Mouse (Mus musculus) embryonic fibroblast, embryonic 13.5 days (primary cell): ENCODE measurements around the gene Sh3pxd2b. TPM values are rescaled to one million over a fixed set of nuclear protein-coding genes. Genes with fewer than 3 reads are reported as not detected.

Experiments used
- H3K27ac ChIP-seq: 2 replicates; pipeline ENCODE4 v1.5.1; 2012; ENCODE audit warnings: low read length, control low read depth, inconsistent platforms; ENCODE audit not compliant: insufficient read depth
- H3K4me1 ChIP-seq: 2 replicates; pipeline ENCODE4 v1.6.1; 2011; ENCODE audit warnings: low read length; ENCODE audit not compliant: control insufficient read depth, insufficient read depth
- H3K4me3 ChIP-seq: 2 replicates; pipeline ENCODE4 v1.5.1; 2011; ENCODE audit warnings: mild to moderate bottlenecking, control low read depth, low read length; ENCODE audit not compliant: insufficient read depth
- CTCF ChIP-seq: IDR thresholded peaks from 2 replicates; pipeline ENCODE4 v1.5.1; 2011; ENCODE audit warnings: mild to moderate bottlenecking, control low read depth, low read length, moderate library complexity, borderline replicate concordance; ENCODE audit not compliant: insufficient read depth
- POLR2A ChIP-seq: IDR thresholded peaks from 2 replicates; pipeline ENCODE4 v1.6.1; 2011; ENCODE audit warnings: low read depth, mild to moderate bottlenecking, control low read depth, low read length, moderate library complexity
- polyA plus RNA-seq: library from polyadenylated mRNA; stranded (reverse); fragments of >200 nt; gene quantifications from 2 replicates; pipeline ENCODE4 v1.2.4, GENCODE M21; 2011; ENCODE audit warnings: low read depth; ENCODE audit not compliant: missing spikeins, insufficient read length

Sh3pxd2b gene
- polyA plus RNA-seq, 1 experiment, result 58.8 TPM

DNA sequence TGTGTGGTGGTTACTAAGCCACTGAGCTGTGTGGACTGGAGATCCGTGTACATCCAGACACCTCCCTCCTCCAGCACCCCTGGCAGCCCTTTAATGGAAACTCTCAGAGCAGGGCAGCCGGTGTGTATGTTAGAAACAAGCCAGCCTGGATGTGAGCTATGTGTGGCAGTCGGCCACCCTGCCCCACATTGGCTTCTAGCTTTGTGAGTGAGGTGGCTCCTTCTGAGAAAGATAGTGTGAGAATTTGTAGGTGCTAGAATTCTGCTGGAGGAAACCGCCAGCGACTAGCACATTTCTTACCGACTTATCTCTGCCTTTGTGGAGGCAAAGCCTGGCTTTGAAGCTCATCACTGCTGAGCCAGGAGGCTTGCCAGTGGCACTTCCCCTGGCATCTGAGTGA, 5.3 kb downstream of the Sh3pxd2b start:
- H3K4me1 ChIP-seq, result peaks cover 35% of the 10 kb centered on the region
- H3K27ac ChIP-seq, result no peak overlapping the region
- TF ChIP-seq POLR2A (no peak), CTCF (no peak)
- H3K4me3 ChIP-seq, result no peak overlapping the region

GRCm38 (mm10) chr11:32355377-32355776, 7.8 kb downstream of the Sh3pxd2b start:
- peaks cover 40% of the 10 kb centered on the region for H3K4me1 ChIP-seq
- no peak overlapping the region for H3K4me3 ChIP-seq
- peak overlapping the region; percentile 80 for H3K27ac ChIP-seq
- TF ChIP-seq CTCF (no peak), POLR2A (no peak)

GRCm38 (mm10) chr11:32357686-32358085, 10.1 kb downstream of the Sh3pxd2b start:
- peaks cover 40% of the 10 kb centered on the region for H3K4me1 ChIP-seq
- H3K4me3 ChIP-seq, result no peak overlapping the region
- TF ChIP-seq POLR2A, result no peak
- peak overlapping the region; percentile 80 for H3K27ac ChIP-seq

DNA sequence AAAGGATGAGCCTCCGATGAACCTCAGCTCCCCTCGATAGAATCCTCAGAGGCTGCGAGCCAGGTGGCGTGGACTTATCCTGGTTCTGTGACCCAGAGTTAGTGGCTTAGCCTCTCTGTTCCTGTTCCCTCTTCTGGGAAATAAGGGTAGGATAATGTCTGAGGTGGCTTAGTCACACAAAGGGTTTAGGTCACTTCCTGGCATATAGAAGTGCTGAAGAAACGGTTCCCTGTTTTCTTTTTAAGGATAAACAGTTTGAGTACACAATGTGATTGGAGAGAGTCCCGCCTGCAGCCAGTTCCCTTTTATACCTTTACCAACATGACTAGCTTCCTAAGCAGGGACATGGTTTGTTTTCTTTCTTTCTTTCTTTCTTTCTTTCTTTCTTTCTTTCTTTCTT, 10.8 kb downstream of the Sh3pxd2b start:
- TF ChIP-seq CTCF (no peak), POLR2A (no peak)
- Histone ChIP-seq H3K4me3 (no peak overlapping the region), H3K4me1 (peaks cover 47% of the 10 kb centered on the region), H3K27ac (peak overlapping the region; percentile 4; the same call in 1 of the 2 replicates)

GRCm38 (mm10) chr11:32359566-32359965, 11.9 kb downstream of the Sh3pxd2b start:
- Histone ChIP-seq H3K4me1 (peaks cover 48% of the 10 kb centered on the region), H3K4me3 (no peak overlapping the region), H3K27ac (peak overlapping the region; percentile 41)
- no peak for TF ChIP-seq CTCF

- Histone ChIP-seq H3K4me1 (peaks cover 35% of the 10 kb centered on the region), H3K4me3 (no peak overlapping the region), H3K27ac (no peak overlapping the region)
- TF ChIP-seq CTCF (no peak), POLR2A (no peak)
These were observed 14.2 kb downstream of the Sh3pxd2b start for GRCm38 (mm10) chr11:32361774-32362173.

- TF ChIP-seq POLR2A (no peak), CTCF (no peak)
- peak overlapping the region; percentile 1 for H3K27ac ChIP-seq
- H3K4me1 ChIP-seq, result peaks cover 25% of the 10 kb centered on the region
- H3K4me3 ChIP-seq, result no peak overlapping the region
These were observed 15.6 kb downstream of the Sh3pxd2b start for GRCm38 (mm10) chr11:32363188-32363587.

DNA sequence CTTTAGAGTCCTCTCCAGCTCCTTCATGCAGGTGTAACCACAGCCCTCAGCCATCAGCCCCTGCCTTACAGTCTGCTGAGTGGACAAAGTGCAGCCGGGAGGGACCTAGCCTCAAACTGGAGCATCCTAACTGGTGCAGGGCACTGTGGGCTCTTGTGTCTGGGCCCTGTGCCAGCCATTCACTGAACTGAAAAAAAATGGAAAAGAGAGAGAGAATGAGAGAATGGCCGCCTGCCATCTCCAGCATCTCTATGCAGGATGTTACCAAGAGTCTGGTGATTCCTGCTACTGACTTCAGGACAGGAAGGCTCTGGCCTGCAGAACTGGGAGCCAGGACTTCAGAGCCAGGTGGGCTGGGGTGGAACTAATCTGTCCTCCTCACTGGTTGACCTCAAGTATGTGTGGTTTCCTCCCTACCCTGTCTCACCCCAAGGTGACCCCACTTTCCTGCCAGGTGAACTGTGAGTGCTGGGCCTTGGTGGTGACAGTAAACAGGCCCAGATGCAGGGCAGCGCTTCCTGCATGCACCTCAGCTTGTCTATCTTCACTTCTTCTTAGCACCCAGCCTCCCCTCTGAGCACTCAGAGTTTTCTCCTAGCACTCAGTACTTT, 16.1 kb downstream of the Sh3pxd2b start:
- Histone ChIP-seq H3K4me1 (peaks cover 22% of the 10 kb centered on the region), H3K27ac (peak overlapping the region; percentile 5), H3K4me3 (no peak overlapping the region)

DNA sequence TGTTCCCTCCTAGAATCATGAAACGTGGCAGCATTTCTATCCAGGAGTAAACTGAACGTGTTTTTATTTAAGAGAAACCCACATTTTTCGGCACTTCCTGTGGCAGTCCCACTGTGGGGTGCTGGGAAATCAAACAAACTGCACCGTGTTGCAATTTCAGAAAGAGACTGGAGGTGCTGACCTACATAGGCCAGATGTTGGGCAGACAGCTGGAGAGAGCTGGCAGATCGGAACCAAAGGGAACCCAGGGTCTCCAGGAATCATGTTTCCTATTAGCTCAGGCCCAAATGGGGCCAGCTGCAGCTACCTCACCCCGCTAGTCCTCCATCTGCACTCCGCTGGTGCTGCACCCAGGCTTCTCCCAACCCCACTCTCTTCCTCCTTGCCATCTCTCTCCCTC, 16.8 kb downstream of the Sh3pxd2b start:
- Histone ChIP-seq H3K4me1 (peaks cover 22% of the 10 kb centered on the region), H3K27ac (no peak overlapping the region), H3K4me3 (no peak overlapping the region)
- no peak for TF ChIP-seq CTCF
- no peak for TF ChIP-seq POLR2A

More for the DNA sequence above, 16.1 kb downstream of the Sh3pxd2b start:
- TF ChIP-seq CTCF, result no peak
- no peak for TF ChIP-seq POLR2A

DNA sequence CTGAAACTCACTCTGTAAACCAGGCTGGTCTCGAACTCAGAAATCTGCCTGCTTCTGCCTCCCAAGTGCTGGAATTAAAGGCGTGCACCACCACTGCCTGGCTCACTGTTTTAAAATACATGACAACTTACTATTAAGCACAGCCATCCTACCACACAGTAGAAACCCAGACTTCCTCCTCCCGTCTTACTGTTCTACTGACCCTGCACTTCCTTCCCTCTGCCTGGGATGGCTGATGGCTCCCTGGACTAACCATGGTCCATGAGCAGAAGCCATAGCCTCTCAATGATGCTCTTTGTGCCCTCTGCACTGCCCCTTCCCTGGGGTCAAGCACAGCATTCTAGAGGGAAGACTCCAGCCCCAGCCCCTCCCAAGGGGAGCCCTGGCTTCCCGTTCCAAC, 17.9 kb downstream of the Sh3pxd2b start:
- Histone ChIP-seq H3K4me3 (no peak overlapping the region), H3K27ac (no peak overlapping the region), H3K4me1 (peaks cover 14% of the 10 kb centered on the region)
- TF ChIP-seq CTCF, result no peak
- no peak for TF ChIP-seq POLR2A
